Mouse (Mus musculus) cerebellum, adult 8-10 months (tissue): ENCODE data around the gene Cacna2d3.
A peak's percentile ranks its signal among the peaks of the same experiment; 100 is the strongest.

Experiments
- DNase-seq: peaks from one replicate; pipeline ENCODE4 v3.0.0; 2022

Gene Cacna2d3

GRCm38 (mm10) chr14:28984276-28984675, 737.4 kb downstream of the Cacna2d3 start:
- no peak for DNase-seq

GRCm38 (mm10) chr14:28980482-28980881, 741.2 kb downstream of the Cacna2d3 start:
- no peak for DNase-seq

GRCm38 (mm10) chr14:28979230-28979629, 742.4 kb downstream of the Cacna2d3 start:
- no peak for DNase-seq

GRCm38 (mm10) chr14:28972620-28973019, 749.0 kb downstream of the Cacna2d3 start:
- DNase-seq = no peak

- DNase-seq = no peak
Observed at GRCm38 (mm10) chr14:28969247-28969646, 752.4 kb downstream of the Cacna2d3 start.

- DNase-seq = no peak
Observed at GRCm38 (mm10) chr14:28966881-28967280, 754.8 kb downstream of the Cacna2d3 start.

- DNase-seq = no peak
Observed at GRCm38 (mm10) chr14:28961379-28961778, 760.3 kb downstream of the Cacna2d3 start.

GRCm38 (mm10) chr14:28959042-28959441, 762.6 kb downstream of the Cacna2d3 start:
- no peak for DNase-seq

GRCm38 (mm10) chr14:28958131-28959015, 763.3 kb downstream of the Cacna2d3 start:
- peak; percentile 75 for DNase-seq

- no peak for DNase-seq
Observed at GRCm38 (mm10) chr14:28955181-28955580, 766.5 kb downstream of the Cacna2d3 start.

- DNase-seq = peak; percentile 17
Observed at GRCm38 (mm10) chr14:28954588-28954987, 767.1 kb downstream of the Cacna2d3 start.

- no peak for DNase-seq
Observed at GRCm38 (mm10) chr14:28954086-28954485, 767.6 kb downstream of the Cacna2d3 start.

GRCm38 (mm10) chr14:28953409-28953808, 768.3 kb downstream of the Cacna2d3 start:
- no peak for DNase-seq

- no peak for DNase-seq
Observed at GRCm38 (mm10) chr14:28950499-28950898, 771.2 kb downstream of the Cacna2d3 start.

GRCm38 (mm10) chr14:28949785-28950184, 771.9 kb downstream of the Cacna2d3 start:
- DNase-seq = no peak

GRCm38 (mm10) chr14:28948019-28948850, 773.4 kb downstream of the Cacna2d3 start:
- no peak for DNase-seq

- DNase-seq = no peak
Observed at GRCm38 (mm10) chr14:28932746-28933293, 788.8 kb downstream of the Cacna2d3 start.

- no peak for DNase-seq
Observed at GRCm38 (mm10) chr14:28923180-28923961, 798.3 kb downstream of the Cacna2d3 start.

GRCm38 (mm10) chr14:28918871-28919270, 802.8 kb downstream of the Cacna2d3 start:
- no peak for DNase-seq

GRCm38 (mm10) chr14:28915004-28915403, 806.7 kb downstream of the Cacna2d3 start:
- DNase-seq = no peak

GRCm38 (mm10) chr14:28907659-28908058, 814.0 kb downstream of the Cacna2d3 start:
- DNase-seq = no peak

GRCm38 (mm10) chr14:28892530-28892929, 829.1 kb downstream of the Cacna2d3 start:
- no peak for DNase-seq

GRCm38 (mm10) chr14:28887373-28887772, 834.3 kb downstream of the Cacna2d3 start:
- no peak for DNase-seq
